Mouse (Mus musculus) intestine, embryonic 16.5 days (tissue): ENCODE measurements around the gene Dffb. TPM values are rescaled to one million over a fixed set of nuclear protein-coding genes. Genes with fewer than 3 reads are reported as not detected.

Experiments used
- ATAC-seq: fragments of 200-750 bp; cut with Nextera tagmentation; 2 replicates; pipeline ENCODE4 v1.8.0; 2017; ENCODE audit warnings: moderate TSS enrichment, moderate library complexity
- H3K27ac ChIP-seq: fragments of 300-500 bp; sonication (generic); 2 replicates; pipeline ENCODE4 v1.5.1; 2014; ENCODE audit warnings: mild to moderate bottlenecking, low read length
- H3K27me3 ChIP-seq: fragments of 300-500 bp; sonication (generic); replicated peaks from 2 replicates; pipeline ENCODE4 v1.6.1; 2014; ENCODE audit warnings: low read length, control low read depth, mixed read lengths; ENCODE audit not compliant: control insufficient read depth, insufficient read depth
- H3K36me3 ChIP-seq: fragments of 300-500 bp; sonication (generic); 2 replicates; pipeline ENCODE4 v1.6.1; 2014; ENCODE audit warnings: low read length, control low read depth; ENCODE audit not compliant: control insufficient read depth, insufficient read depth
- H3K4me1 ChIP-seq: fragments of 300-500 bp; sonication (generic); 2 replicates; pipeline ENCODE4 v1.6.1; 2014; ENCODE audit warnings: low read length, control low read depth, mixed read lengths; ENCODE audit not compliant: control insufficient read depth, insufficient read depth
- H3K4me2 ChIP-seq: fragments of 300-500 bp; sonication (generic); 2 replicates; pipeline ENCODE4 v1.6.1; 2014; ENCODE audit warnings: low read depth, low read length, control low read depth
- H3K4me3 ChIP-seq: fragments of 300-500 bp; sonication (generic); 2 replicates; pipeline ENCODE4 v1.5.1; 2014; ENCODE audit warnings: mild to moderate bottlenecking, low read length
- H3K9ac ChIP-seq: fragments of 300-500 bp; sonication (generic); 2 replicates; pipeline ENCODE4 v1.6.1; 2014; ENCODE audit warnings: low read depth, low read length
- H3K9me3 ChIP-seq: fragments of 300-500 bp; sonication (generic); 2 replicates; pipeline ENCODE4 v1.6.1; 2016; ENCODE audit warnings: low read length, control low read depth; ENCODE audit not compliant: control insufficient read depth
- WGBS: fragments of 180-500 bp; shearing (Covaris S2); extraction: QIAGEN DNeasy Blood & Tissue Kit; methylation state at CpG from one replicate; pipeline ENCODE4 v1.1.7; 2014; 5-methylcytosine and 5-hydroxymethylcytosine counted together
- polyA plus RNA-seq: library from polyadenylated mRNA; unstranded; fragments of >200 nt; fragmentation: Nextera tagmentation; extraction: Ambion mirVana; gene quantifications from 2 replicates; pipeline ENCODE4 v1.2.1, GENCODE M21; 2015

The Dffb gene
- polyA plus RNA-seq, 1 experiment from 2014 or later, result 18.6 TPM

- no peaks in the 10 kb centered on the region for H3K36me3 ChIP-seq
- H3K9me3 ChIP-seq, result no peaks in the 10 kb centered on the region
- no peaks in the 10 kb centered on the region for H3K27me3 ChIP-seq
- no peak overlapping the region for H3K4me2 ChIP-seq
- no peak for ATAC-seq
- H3K4me1 ChIP-seq, result no peaks in the 10 kb centered on the region
- 65% methylated on average over 9 of the region's 9 CpGs for WGBS
- no peak overlapping the region for H3K9ac ChIP-seq
- H3K4me3 ChIP-seq, result no peak overlapping the region
- H3K27ac ChIP-seq, result no peak overlapping the region
Measured at GRCm38 (mm10) chr4:153920517-153921233, 54.3 kb downstream of the Dffb start.

GRCm38 (mm10) chr4:153917773-153918500 lies 57.0 kb downstream of the Dffb start:
- no peak overlapping the region for H3K9ac ChIP-seq
- no peak overlapping the region for H3K4me3 ChIP-seq
- H3K27me3 ChIP-seq, result no peaks in the 10 kb centered on the region
- H3K4me1 ChIP-seq, result no peaks in the 10 kb centered on the region
- H3K36me3 ChIP-seq, result no peaks in the 10 kb centered on the region
- no peak overlapping the region for H3K4me2 ChIP-seq
- no peaks in the 10 kb centered on the region for H3K9me3 ChIP-seq
- WGBS, result 41% methylated on average over 8 of the region's 8 CpGs
- H3K27ac ChIP-seq, result no peak overlapping the region
- no peak for ATAC-seq

Other genes with a start within 250 kb of the Dffb start
- gene A430005L14Rik, start 17.9 kb downstream of the Dffb start, polyA plus RNA-seq, result 61.8 and 67.4 TPM in 2 replicates
- 9.3 and 10.6 TPM in 2 replicates for gene Cep104, start 68 bp upstream of the Dffb start, polyA plus RNA-seq
- gene Lrrc47, start 36.6 kb upstream of the Dffb start, polyA plus RNA-seq, result 10.1 and 15.2 TPM in 2 replicates
- gene Smim1, start 51.1 kb upstream of the Dffb start, polyA plus RNA-seq, result 183 and 196 TPM in 2 replicates
- gene Ccdc27, start 67.6 kb upstream of the Dffb start, polyA plus RNA-seq, result not detected in 2 replicates
- gene Trp73, start 165.1 kb upstream of the Dffb start, polyA plus RNA-seq, result 0.11 and 0.12 TPM in 2 replicates
- gene Wrap73, start 167.2 kb upstream of the Dffb start, polyA plus RNA-seq, result 29.3 and 30.1 TPM in 2 replicates
- 87.9 and 93.9 TPM in 2 replicates for gene Tprgl, start 185.5 kb upstream of the Dffb start, polyA plus RNA-seq
- gene Megf6, start 195.6 kb upstream of the Dffb start, polyA plus RNA-seq, result 10.3 and 12.0 TPM in 2 replicates